ENCODE assay signal across 22 mouse cellular contexts in the genomic region with DNA sequence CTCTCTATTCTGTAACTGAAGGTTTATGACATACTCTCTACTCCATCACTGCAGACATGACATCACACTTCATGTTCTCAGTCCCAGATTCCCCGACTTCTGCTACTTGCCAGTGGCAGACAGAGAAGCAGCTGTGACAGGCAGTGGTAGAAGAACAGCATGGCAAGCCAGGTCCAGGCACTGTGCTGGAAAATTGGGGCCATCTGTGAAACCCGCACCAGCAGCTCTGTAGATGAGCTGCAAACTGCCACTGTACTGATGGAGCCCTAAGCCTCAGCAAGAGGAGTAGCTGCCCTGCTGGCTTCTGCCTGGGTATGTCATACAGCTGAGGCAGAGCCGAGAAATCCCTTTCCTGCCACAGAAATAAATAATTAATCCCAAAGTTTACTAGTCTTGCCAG.
DNase-seq lines count a peak whose midpoint lies in the region; ATAC-seq and TF ChIP-seq lines count a peak whose summit lies in the region.
"Had no signal": no experiment of that assay in that cellular context is flagged by ENCODE, and none has a peak within 500 bp of the region (broad histone marks: within the 10 kb centered on the region; RNA-seq: fewer than 3 reads in every experiment).

No protein-coding gene starts in this region.

- peak; percentile 43 to 64 for DNase-seq in cerebellum, postnatal 10 days
- no peak for DNase-seq in hindbrain, embryonic 10.5 days (ENCODE audit: low spot score)
- no peak for DNase-seq in hindbrain, postnatal 0 days (ENCODE audit: low spot score)
- DNase-seq: adrenal gland, adult 2 months; adrenal gland, adult 8-10 months; adrenal gland, postnatal 10 days; adrenal gland, postnatal 14 days; adrenal gland, postnatal 25 days; adrenal gland, postnatal 36 days; B cell, adult 2 months; cerebellum, adult 11 months; cerebellum, adult 11-12 months; cerebellum, adult 18-20 months; cerebellum, adult 2 months had no signal

- 77% methylated on average over 3 of the region's 3 CpGs for WGBS in hindbrain, embryonic 16.5 days
- WGBS in hindbrain, embryonic 10.5 days = 85% methylated on average over 3 of the region's 3 CpGs
- WGBS in hindbrain, postnatal 0 days = 68% methylated on average over 3 of the region's 3 CpGs
- 85% methylated on average over 3 of the region's 3 CpGs for WGBS in hindbrain, embryonic 12.5 days

- no peaks in the 10 kb centered on the region for H3K27me3 ChIP-seq in hindbrain, embryonic 16.5 days (replicated peaks; ENCODE audit: control insufficient read depth, insufficient read depth, low read length)
- H3K27me3 ChIP-seq in hindbrain, embryonic 10.5 days (ENCODE audit: insufficient read depth, poor library complexity, severe bottlenecking) = no peaks in the 10 kb centered on the region; the same call in 1 of the 2 replicates
- H3K27me3 ChIP-seq in hindbrain, postnatal 0 days (ENCODE audit: insufficient read depth, low read length) = no peaks in the 10 kb centered on the region
- no peaks in the 10 kb centered on the region for H3K27me3 ChIP-seq in hindbrain, embryonic 12.5 days
- H3K27me3 ChIP-seq: CH12.LX had no signal

- no peaks in the 10 kb centered on the region for H3K4me1 ChIP-seq in hindbrain, embryonic 16.5 days (ENCODE audit: control insufficient read depth, insufficient read depth, low read depth, low read length)
- H3K4me1 ChIP-seq in hindbrain, embryonic 10.5 days (replicated peaks) = peaks cover 7% of the 10 kb centered on the region; the same call in 1 of the 2 replicates
- no peaks in the 10 kb centered on the region for H3K4me1 ChIP-seq in hindbrain, postnatal 0 days (ENCODE audit: insufficient read depth, low read length)
- peaks cover 7% of the 10 kb centered on the region; the same call in 1 of the 2 replicates for H3K4me1 ChIP-seq in hindbrain, embryonic 12.5 days

- no peak for ATAC-seq in cerebellum, adult (ENCODE audit: insufficient number of reproducible peaks, low FRiP score, low TSS enrichment)
- 0 out of 2 replicates have a peak, but pooled peaks have one; percentile 34 for ATAC-seq in hindbrain, embryonic 16.5 days
- ATAC-seq in hindbrain, postnatal 0 days = peak; percentile 62; the same call in 1 of the 2 replicates
- no peak for ATAC-seq in hindbrain, embryonic 12.5 days (ENCODE audit: low FRiP score)
- ATAC-seq: activated CD4-positive, CD25-positive, alpha-beta regulatory T cell, adult 4 months; CD4-positive, CD25-positive, alpha-beta regulatory T cell, adult 4 months; Patski had no signal

- H3K4me3 ChIP-seq in hindbrain, embryonic 16.5 days (ENCODE audit: low read length) = no peak overlapping the region
- no peak overlapping the region for H3K4me3 ChIP-seq in hindbrain, embryonic 10.5 days
- no peak overlapping the region for H3K4me3 ChIP-seq in hindbrain, postnatal 0 days (ENCODE audit: low read length)
- no peak overlapping the region for H3K4me3 ChIP-seq in hindbrain, embryonic 12.5 days

- no peak overlapping the region for H3K4me2 ChIP-seq in hindbrain, embryonic 16.5 days (ENCODE audit: low read length)
- no peak overlapping the region for H3K4me2 ChIP-seq in hindbrain, postnatal 0 days (ENCODE audit: low read depth, low read length)
- no peak overlapping the region for H3K4me2 ChIP-seq in hindbrain, embryonic 12.5 days (replicated peaks)

- TF ChIP-seq CTCF in hindbrain, postnatal 0 days (IDR thresholded peaks at IDR 0.05; ENCODE audit: low read depth) = no peak

- H3K27ac ChIP-seq in hindbrain, embryonic 16.5 days (ENCODE audit: low read depth, low read length) = no peak overlapping the region
- no peak overlapping the region for H3K27ac ChIP-seq in hindbrain, embryonic 10.5 days
- no peak overlapping the region for H3K27ac ChIP-seq in hindbrain, postnatal 0 days
- H3K27ac ChIP-seq in hindbrain, embryonic 12.5 days = no peak overlapping the region

- no peaks in the 10 kb centered on the region for H3K36me3 ChIP-seq in hindbrain, embryonic 16.5 days (ENCODE audit: control insufficient read depth, insufficient read depth, low read length)
- no peaks in the 10 kb centered on the region for H3K36me3 ChIP-seq in hindbrain, embryonic 10.5 days
- H3K36me3 ChIP-seq in hindbrain, postnatal 0 days (ENCODE audit: insufficient read depth, low read length) = no peaks in the 10 kb centered on the region
- H3K36me3 ChIP-seq in hindbrain, embryonic 12.5 days = no peaks in the 10 kb centered on the region
- H3K36me3 ChIP-seq: G1E had no signal

- H3K9me3 ChIP-seq in hindbrain, embryonic 16.5 days (ENCODE audit: control insufficient read depth, low read length) = no peaks in the 10 kb centered on the region
- H3K9me3 ChIP-seq in hindbrain, embryonic 10.5 days = no peaks in the 10 kb centered on the region
- no peaks in the 10 kb centered on the region for H3K9me3 ChIP-seq in hindbrain, postnatal 0 days (ENCODE audit: low read length)
- no peaks in the 10 kb centered on the region for H3K9me3 ChIP-seq in hindbrain, embryonic 12.5 days (replicated peaks)

- H3K9ac ChIP-seq in hindbrain, embryonic 16.5 days (ENCODE audit: low read depth, low read length) = no peak overlapping the region
- no peak overlapping the region for H3K9ac ChIP-seq in hindbrain, postnatal 0 days (replicated peaks; ENCODE audit: low read length)
- no peak overlapping the region for H3K9ac ChIP-seq in hindbrain, embryonic 12.5 days

Comparison
In these comparisons a context has a peak if more than half of its experiments do, and no peak if none do; other contexts are left out.
1. ATAC-seq: peak in hindbrain, embryonic 16.5 days (single experiment) and hindbrain, postnatal 0 days (single experiment); none in cerebellum, adult (single experiment) and hindbrain, embryonic 12.5 days (single experiment).
2. DNase-seq: peak in cerebellum, postnatal 10 days (2 of 2); none in hindbrain, embryonic 10.5 days (single experiment) and hindbrain, postnatal 0 days (single experiment).